Mouse (Mus musculus) neural tube, embryonic 15.5 days (tissue): ENCODE results near the gene Bloc1s5. TPM values are rescaled to one million over a fixed set of nuclear protein-coding genes. Genes with fewer than 3 reads are reported as not detected.

Source experiments
- ATAC-seq: fragments of 200-750 bp; cut with Nextera tagmentation; 2 replicates; pipeline ENCODE4 v1.8.0; 2017; ENCODE audit warnings: mild to moderate bottlenecking, moderate TSS enrichment, moderate library complexity; ENCODE audit not compliant: low FRiP score
- H3K27ac ChIP-seq: fragments of 300-500 bp; sonication (generic); replicated peaks from 2 replicates; pipeline ENCODE4 v1.5.1; 2015; ENCODE audit warnings: mild to moderate bottlenecking, inconsistent platforms
- H3K27me3 ChIP-seq: fragments of 300-500 bp; sonication (generic); replicated peaks from 2 replicates; pipeline ENCODE4 v1.6.1; 2015; ENCODE audit warnings: inconsistent platforms
- H3K36me3 ChIP-seq: fragments of 300-500 bp; sonication (generic); 2 replicates; pipeline ENCODE4 v1.6.1; 2015; ENCODE audit warnings: inconsistent platforms
- H3K4me1 ChIP-seq: fragments of 300-500 bp; sonication (generic); 2 replicates; pipeline ENCODE4 v1.6.1; 2015; ENCODE audit warnings: inconsistent platforms
- H3K4me2 ChIP-seq: fragments of 300-500 bp; sonication (generic); 2 replicates; pipeline ENCODE4 v1.6.1; 2015; ENCODE audit warnings: inconsistent platforms, mild to moderate bottlenecking, moderate library complexity
- H3K4me3 ChIP-seq: fragments of 300-500 bp; sonication (generic); replicated peaks from 2 replicates; pipeline ENCODE4 v1.5.1; 2015; ENCODE audit warnings: mild to moderate bottlenecking, inconsistent platforms
- H3K9ac ChIP-seq: fragments of 300-500 bp; sonication (generic); replicated peaks from 2 replicates; pipeline ENCODE4 v1.6.1; 2015; ENCODE audit warnings: mild to moderate bottlenecking, inconsistent platforms
- H3K9me3 ChIP-seq: fragments of 300-500 bp; sonication (generic); replicated peaks from 2 replicates; pipeline ENCODE4 v1.6.1; 2016; ENCODE audit warnings: inconsistent platforms
- WGBS: fragments of 180-500 bp; shearing (Covaris S2); methylation state at CpG from one replicate; pipeline ENCODE4 v1.1.7; 2015; ENCODE audit warnings: mixed read lengths; 5-methylcytosine and 5-hydroxymethylcytosine counted together
- polyA plus RNA-seq: library from polyadenylated mRNA; unstranded; fragments of >200 nt; fragmentation: Nextera tagmentation; extraction: Ambion mirVana; gene quantifications from 2 replicates; pipeline ENCODE4 v1.2.1, GENCODE M21; 2015

Gene Bloc1s5
- polyA plus RNA-seq, 1 experiment from 2014 or later = 19.0 TPM

DNA sequence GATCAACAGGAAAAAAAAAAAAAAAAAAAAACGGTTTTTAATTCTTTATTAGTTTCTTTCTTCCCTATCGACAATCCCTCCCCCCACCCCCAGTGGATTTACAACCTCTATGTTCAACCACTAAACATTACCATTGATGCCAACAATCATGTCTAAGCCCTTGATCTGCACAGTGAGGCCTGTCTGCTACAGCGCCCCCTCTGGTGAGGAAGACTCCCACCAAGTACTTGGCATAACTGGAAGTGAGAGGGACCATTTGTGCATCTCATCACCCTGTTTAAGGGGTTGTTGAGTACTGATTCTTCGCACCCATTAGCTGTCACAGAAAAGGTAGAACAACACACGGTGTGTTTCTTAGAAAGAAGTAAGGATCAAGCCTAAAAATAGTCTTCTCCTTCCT, 86.2 kb downstream of the Bloc1s5 start:
- Histone ChIP-seq H3K27me3 (no peaks in the 10 kb centered on the region), H3K4me2 (no peak overlapping the region), H3K9me3 (no peaks in the 10 kb centered on the region), H3K9ac (no peak overlapping the region), H3K4me1 (no peaks in the 10 kb centered on the region), H3K36me3 (no peaks in the 10 kb centered on the region), H3K4me3 (no peak overlapping the region), H3K27ac (no peak overlapping the region)
- no peak for ATAC-seq
- WGBS = 81% methylated on average over 5 of the region's 5 CpGs

DNA sequence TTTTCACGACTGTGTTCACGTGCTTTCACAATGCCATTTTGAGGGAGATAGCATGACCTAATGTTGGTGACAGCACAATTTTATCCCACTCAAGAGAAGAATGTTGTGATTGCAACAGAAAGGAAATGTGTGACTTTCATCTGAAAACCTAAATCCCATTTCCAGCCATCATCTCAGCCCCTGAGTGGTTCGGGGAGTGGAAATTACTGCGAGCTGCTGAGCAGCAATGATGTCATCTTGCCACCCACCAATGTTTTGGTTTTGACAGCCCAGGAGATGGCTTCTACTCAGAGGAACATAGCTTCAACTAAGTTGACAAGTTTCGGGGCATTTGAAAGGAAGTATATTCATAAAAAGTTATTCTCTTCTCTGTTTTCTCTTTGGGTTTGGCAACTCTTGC, 87.2 kb downstream of the Bloc1s5 start:
- ATAC-seq = no peak
- H3K27ac ChIP-seq = no peak overlapping the region
- no peak overlapping the region for H3K4me3 ChIP-seq
- 91% methylated on average over 5 of the region's 5 CpGs for WGBS
- no peak overlapping the region for H3K9ac ChIP-seq
- no peaks in the 10 kb centered on the region for H3K27me3 ChIP-seq
- no peaks in the 10 kb centered on the region for H3K9me3 ChIP-seq
- H3K36me3 ChIP-seq = no peaks in the 10 kb centered on the region
- H3K4me1 ChIP-seq = no peaks in the 10 kb centered on the region; the same call in 1 of the 2 replicates
- no peak overlapping the region for H3K4me2 ChIP-seq

- Histone ChIP-seq H3K4me2 (no peak overlapping the region), H3K36me3 (no peaks in the 10 kb centered on the region), H3K4me3 (no peak overlapping the region), H3K4me1 (no peaks in the 10 kb centered on the region; the same call in 1 of the 2 replicates), H3K9me3 (no peaks in the 10 kb centered on the region), H3K27ac (no peak overlapping the region), H3K27me3 (no peaks in the 10 kb centered on the region), H3K9ac (no peak overlapping the region)
- WGBS = 82% methylated on average over 4 of the region's 4 CpGs
- ATAC-seq = no peak
These were observed 88.2 kb downstream of the Bloc1s5 start for GRCm38 (mm10) chr13:38546754-38547153.

DNA sequence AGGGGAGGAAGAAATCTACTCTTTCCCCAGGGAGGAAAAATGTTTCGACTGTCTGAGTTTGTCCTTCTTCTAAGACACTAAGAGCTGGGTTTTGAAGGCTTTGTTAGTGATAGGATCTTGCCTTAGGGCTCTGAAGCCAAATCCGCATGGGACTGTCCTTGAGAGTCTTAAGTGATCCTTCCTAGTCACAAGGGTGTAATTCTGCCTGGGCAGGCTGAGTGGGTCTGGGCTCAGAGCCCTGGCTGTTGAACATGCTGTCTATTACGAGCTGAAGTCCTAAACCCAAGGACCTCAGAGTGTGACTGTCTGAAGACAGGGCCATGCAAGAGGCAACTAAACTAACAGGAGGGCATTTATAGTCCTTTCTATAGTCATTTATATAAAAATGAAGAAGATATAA, 89.4 kb downstream of the Bloc1s5 start:
- Histone ChIP-seq H3K4me2 (no peak overlapping the region), H3K4me3 (no peak overlapping the region), H3K27me3 (no peaks in the 10 kb centered on the region), H3K36me3 (no peaks in the 10 kb centered on the region), H3K4me1 (no peaks in the 10 kb centered on the region; the same call in 1 of the 2 replicates), H3K9ac (no peak overlapping the region), H3K27ac (no peak overlapping the region), H3K9me3 (no peaks in the 10 kb centered on the region)
- ATAC-seq = no peak
- 77% methylated on average over 3 of the region's 3 CpGs for WGBS

- H3K36me3 ChIP-seq = no peaks in the 10 kb centered on the region
- 90% methylated on average over 8 of the region's 8 CpGs for WGBS
- no peak overlapping the region for H3K4me3 ChIP-seq
- H3K27ac ChIP-seq = no peak overlapping the region
- no peak for ATAC-seq
- H3K9ac ChIP-seq = no peak overlapping the region
- H3K4me2 ChIP-seq = no peak overlapping the region
- no peaks in the 10 kb centered on the region; the same call in 1 of the 2 replicates for H3K4me1 ChIP-seq
- no peaks in the 10 kb centered on the region for H3K9me3 ChIP-seq
- H3K27me3 ChIP-seq = no peaks in the 10 kb centered on the region
These were observed 90.0 kb downstream of the Bloc1s5 start for GRCm38 (mm10) chr13:38544769-38545445.

DNA sequence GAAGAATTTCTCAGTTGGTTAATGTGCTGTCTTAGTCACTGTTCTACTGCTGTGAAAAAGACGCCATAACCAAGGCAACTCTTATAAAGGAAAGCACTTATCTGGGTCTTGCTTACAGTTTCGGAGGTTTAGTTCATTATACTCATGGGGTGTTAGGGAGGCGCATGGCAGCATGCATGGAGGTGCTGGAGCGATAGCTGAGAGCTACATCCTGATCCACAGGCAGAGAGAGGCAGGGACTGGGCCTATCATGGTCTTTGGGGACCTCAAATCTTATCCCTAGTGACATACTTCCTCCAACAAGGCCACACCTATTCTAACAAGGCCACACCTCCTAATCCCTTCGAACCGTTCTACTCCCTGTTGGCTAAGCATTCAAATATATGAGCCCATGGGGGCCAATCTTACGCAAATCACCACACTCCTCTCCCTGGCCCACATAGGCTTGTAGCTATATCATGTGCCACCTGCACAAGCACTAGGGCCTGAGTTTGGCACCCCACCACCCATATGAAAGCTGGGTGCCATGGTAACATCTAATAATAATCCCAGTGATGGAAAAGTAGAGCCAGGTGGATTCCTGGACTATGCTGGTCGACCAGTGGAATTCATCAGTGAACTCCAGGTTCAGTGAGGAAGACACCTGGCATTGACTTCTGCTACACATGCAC, 91.3 kb downstream of the Bloc1s5 start:
- no peaks in the 10 kb centered on the region for H3K9me3 ChIP-seq
- no peak overlapping the region for H3K4me2 ChIP-seq
- ATAC-seq = no peak
- H3K4me1 ChIP-seq = no peaks in the 10 kb centered on the region; the same call in 1 of the 2 replicates
- no peak overlapping the region for H3K9ac ChIP-seq
- H3K27me3 ChIP-seq = no peaks in the 10 kb centered on the region
- H3K36me3 ChIP-seq = no peaks in the 10 kb centered on the region
- H3K27ac ChIP-seq = no peak overlapping the region
- WGBS = 62% methylated on average over 8 of the region's 8 CpGs
- no peak overlapping the region for H3K4me3 ChIP-seq

Other genes starting within 250 kb of the Bloc1s5 start
- gene Txndc5, start 106.3 kb downstream of the Bloc1s5 start, polyA plus RNA-seq = 91.6 and 111 TPM in 2 replicates
- 98.3 and 100 TPM in 2 replicates for gene Eef1e1, start 23.9 kb upstream of the Bloc1s5 start, polyA plus RNA-seq